Mouse (Mus musculus) megakaryocyte progenitor cell, adult 5-6 weeks (primary cell): Measurements from ENCODE around the gene Lpcat2. TPM values are rescaled to one million over a fixed set of nuclear protein-coding genes. Genes with fewer than 3 reads are reported as not detected.
A peak's percentile ranks its signal among the peaks of the same experiment; 100 is the strongest.
"Not testable (repeated sequence)": the region's sequence is repeated elsewhere in the genome, so short reads cannot be mapped to it uniquely, and the experiment has no call there.

ENCODE experiments used
- ATAC-seq: replicated peaks from 2 replicates; pipeline ENCODE4 v1.8.0; 2016; ENCODE audit warnings: mild to moderate bottlenecking, moderate TSS enrichment, inconsistent platforms; ENCODE audit not compliant: poor library complexity
- total RNA-seq, 2 experiments: library from RNA; stranded (forward) in 1 of 2; stranded (reverse) in 1 of 2; fragments of 157-497, 149-512 nt in 1 of 2; fragments of 200-1000 nt in 1 of 2; gene quantifications; 2 replicates each; pipeline versions ENCODE4 v1.2.3 to v1.2.4; 2015 to 2017

The Lpcat2 gene
- total RNA-seq, 2 experiments from 2014 or later, result 10.0 to 16.5 TPM

DNA sequence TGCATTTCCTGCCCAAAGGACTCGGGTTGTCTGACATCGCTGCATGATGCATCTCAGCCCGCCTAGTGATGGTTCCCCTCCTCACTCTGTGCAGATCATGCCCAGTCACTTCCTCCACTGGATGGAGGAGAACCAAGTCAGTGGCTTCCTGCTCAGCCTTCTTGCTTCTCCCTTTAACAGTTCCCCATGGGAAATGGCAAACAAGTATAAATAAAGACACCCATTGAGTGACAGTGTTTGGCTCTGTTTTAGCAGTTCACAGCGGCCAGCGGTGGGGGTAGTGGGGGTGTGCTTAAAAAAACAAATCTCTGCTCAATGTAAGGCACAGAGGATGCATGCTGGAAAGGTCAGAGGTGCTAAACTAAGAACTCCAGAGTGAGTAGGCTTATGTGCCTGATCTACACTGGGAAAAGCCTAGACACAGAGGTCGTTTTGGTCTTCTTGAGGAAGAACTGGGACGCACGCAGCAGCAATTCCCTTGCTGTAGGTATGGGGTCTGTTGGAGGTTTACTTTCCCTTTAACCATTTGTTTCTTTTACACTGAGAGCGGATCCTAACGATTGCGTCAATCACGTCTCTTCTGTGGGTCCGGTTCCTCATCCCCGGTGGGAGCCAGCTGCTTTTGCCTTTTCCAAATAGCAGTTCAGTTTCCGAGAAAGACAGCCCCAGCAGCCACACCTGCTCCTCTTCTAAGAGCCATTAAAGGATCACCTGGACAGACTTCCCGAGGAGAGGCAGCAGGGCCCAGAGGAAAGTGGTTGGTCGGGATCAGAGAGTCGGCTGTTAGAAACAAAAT is 1.8 kb upstream of the Lpcat2 start:
- peak; percentile 67 for ATAC-seq

DNA sequence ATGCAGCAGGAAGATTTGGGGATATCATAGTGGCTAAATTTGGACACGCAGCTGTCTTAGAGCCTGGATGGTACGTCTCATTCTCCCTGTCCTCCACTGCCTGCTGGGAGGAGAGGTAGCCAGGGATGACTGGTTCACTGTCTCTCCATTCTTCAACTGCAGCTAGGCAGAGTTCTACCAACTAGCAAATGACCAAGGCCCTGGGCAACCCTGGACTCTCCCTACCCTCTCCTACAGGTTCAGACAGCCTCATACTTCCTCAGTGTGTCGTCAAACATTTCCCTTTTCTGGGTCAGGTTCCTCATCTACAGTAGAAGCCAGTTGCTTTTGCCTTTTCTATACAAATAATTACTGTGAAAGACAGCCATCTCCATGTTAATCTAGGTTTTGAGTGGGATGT is 466 bp upstream of the Lpcat2 start:
- peak; percentile 49 for ATAC-seq

DNA sequence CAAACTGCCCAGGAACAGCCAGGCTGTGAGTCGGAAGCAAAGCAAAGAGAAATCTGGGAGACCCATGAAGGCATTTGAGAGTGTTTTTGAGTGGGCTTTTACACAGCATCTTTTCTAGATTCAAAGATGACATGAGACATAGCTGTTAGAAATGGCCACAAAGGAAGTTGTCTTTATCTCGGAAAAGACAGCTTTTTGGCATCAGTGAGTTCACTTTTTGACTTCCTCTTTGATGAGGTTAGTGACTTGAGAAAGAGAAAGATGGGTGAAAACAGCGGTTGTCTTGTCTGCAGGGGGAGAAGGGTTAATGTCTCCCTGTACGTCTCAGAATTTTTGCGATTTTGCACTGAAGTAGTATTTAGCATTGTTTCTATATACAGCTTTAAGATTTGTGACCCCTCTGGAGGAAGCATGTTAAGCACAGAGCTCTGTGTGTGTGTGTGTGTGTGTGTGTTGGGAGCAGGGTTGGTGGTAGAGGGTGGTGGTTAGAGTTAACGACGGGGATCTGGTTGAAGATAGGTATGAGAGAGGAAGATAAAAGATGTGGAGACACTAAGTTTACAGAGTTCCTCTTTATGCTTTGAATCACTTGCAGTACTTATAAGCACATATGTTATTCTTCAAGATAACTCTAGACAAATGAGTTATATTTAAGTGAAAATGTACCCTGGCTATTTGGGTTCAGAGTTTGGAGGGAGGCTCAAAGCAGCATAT is 1.3 kb downstream of the Lpcat2 start:
- peak; percentile 35 for ATAC-seq

DNA sequence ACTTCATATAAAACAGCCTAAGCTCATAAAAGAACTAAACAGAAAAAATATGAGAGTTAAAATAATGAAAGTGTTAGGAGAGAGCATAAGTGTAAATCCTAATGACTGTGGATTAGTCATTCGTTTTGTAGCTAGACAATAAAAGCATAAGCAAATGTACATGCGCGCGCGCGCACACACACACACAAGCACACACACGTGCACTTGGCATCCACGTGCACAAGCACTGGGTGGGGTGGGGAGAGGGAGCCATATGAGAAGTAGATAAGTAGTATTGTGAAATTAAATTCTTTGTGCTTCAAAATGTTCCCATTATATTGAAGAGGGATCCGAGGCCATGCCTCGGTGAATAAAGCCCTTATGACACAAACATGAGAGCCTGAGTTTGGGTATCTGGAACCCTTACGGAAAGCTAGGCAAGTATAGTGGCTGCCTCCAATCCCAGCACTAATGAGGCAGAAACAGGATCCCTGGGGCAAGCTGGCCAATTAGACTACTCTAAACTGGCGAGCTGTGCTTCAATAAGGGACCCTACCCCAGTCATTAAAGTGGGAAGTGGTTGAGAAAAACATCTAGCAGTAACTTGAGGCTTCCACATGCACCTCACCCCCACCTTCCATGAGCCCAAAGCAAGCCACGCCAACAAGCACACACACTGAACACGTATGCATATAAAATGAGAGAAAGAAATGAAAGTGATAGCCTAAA is 3.5 kb downstream of the Lpcat2 start:
- no peak for ATAC-seq

DNA sequence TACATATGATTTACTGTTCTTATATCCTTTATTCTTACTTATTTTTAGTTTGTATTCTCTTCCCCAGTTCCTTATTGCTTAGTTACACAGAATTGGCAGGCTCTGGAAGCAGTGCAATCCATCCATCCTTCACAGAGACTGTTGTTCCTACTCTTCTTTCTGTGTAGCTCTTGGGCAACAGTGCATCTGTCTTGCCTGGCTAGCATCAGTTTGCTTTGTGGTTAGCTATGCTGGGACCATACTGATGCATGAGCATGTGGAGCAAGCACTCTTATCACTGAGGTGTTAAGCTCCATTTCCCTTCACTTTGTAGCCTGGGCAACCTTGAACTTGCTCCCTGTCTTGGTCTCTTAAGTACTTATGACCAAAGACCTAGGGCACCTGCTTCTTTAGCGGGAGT is 6.8 kb downstream of the Lpcat2 start:
- peak; percentile 87 for ATAC-seq

DNA sequence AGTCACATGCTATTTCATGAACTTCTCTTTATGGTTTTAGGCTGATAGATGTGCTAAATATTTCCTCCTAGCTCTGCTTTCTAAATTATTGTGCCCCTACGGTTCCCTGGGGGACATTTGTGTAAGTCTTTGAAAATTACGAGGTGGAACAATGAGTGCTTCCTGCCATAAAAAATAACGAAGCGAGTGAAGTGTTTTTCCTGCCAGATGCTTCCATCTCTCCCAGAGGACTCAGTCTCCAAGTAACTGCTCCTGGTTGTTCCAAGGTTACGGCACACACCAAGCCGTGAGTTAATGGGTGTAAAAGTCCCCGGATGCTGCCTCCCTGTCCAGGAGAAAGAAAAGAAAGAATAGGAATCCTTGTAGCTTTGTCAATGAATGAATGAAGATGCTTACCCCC is 15.1 kb downstream of the Lpcat2 start:
- ATAC-seq, result no peak

DNA sequence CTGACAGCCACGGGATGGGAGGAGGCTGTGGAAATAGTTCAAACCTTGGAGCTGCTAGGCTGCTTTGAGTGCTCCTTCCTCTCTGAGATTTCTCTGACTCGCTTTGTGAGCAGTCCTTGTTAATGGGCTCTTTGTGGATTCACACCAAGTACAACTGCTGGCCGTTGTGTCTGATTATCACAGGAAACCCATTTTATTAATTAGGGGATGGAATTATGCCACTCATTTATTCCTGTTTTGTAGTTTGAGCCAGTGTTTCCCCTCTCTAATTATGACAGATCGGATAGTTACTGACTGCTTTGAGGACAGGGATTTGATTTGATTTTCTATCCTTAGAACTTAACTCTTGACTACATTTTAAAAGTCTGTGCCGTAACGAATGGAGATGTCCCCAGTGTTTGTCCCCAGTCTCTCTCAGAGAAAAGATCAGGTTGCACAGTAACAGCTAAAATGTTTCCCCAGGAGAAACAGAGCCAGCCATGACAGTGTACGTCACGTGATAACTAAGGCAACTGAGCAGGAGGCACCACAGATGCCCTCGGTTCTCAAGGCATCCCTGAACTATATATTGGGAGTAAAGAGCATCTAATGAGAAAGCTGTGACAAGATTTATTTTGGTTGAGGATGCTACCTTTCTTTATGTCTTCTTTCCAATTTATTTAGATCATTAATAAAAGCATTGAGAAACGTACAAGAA is 17.1 kb downstream of the Lpcat2 start:
- ATAC-seq, result no peak

DNA sequence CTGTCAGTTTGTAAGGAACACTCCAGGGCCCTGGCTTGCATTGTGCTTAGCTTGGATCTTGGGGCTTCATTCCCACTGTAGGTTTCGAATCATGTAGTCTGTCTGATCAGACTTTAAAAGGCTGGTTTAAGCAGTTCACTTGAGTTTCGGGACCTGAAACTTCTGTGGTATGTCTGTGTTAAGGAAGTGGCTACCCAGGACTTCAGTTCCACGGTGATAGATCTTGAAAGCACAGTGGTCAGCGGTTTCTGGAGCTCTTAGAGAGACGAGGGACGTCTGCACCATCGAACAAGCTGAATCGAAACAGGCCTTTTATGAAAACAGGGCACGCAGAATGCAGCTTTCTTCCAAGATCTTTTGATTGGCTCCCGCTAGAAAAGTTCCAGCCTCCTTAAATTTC is 20.7 kb downstream of the Lpcat2 start:
- ATAC-seq, result peak; percentile 97

DNA sequence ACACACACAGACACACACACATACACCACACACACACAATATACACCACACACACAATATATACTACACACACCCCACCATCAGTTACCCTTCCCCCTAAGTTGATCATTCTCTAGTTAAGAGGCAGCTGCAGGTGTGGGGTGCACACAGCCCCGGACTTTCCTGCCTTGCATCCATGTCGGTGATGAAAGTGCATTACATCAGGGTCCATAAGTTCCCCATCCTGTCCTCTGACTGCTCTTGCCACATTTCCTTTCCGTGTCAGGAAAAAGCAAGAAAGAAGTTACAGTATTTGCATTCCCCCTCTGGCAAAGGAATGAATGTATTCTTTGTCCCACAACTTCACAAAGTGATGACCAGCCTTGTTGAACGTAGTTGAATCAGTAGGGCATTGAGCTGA is 26.1 kb downstream of the Lpcat2 start:
- ATAC-seq, result peak; percentile 95

DNA sequence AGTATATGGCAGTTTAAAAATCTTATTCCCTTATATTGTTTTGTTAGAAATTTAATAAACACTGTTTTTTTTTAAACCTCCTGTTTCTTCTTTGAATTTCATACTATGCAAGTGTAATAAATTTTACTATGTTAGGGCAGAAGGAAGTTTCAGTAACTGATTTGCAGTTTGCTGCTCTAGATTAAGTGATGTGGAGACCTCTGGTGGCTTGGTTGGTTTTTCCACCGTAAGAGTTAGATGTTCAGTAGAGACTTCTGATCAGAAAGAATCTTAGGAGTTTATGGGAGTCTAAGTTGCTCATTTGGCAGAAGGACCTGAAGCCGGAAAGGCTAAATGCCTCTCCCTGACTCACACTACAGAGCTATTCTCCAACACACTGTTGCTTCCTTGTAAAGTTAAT is 28.6 kb downstream of the Lpcat2 start:
- no peak for ATAC-seq

DNA sequence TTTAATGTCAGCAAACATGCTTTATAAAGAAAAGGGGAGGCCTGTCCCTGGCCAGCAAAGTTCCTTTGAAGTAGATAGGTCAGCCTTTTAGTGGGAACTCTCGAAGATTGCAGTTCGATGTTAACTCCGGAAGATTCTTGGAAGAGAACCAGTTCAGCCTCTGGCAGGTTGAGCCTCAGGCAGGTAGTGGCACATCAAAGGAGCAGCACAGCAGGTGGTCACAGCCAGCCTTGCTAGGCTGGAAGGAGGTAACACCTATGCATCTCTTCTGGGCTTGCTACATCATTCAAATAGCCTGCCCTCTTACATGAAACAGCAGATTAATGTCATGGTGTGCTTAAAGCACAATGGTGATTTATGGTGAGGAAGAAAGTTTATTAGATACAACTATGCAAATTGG is 37.1 kb downstream of the Lpcat2 start:
- not testable (repeated sequence) for ATAC-seq

DNA sequence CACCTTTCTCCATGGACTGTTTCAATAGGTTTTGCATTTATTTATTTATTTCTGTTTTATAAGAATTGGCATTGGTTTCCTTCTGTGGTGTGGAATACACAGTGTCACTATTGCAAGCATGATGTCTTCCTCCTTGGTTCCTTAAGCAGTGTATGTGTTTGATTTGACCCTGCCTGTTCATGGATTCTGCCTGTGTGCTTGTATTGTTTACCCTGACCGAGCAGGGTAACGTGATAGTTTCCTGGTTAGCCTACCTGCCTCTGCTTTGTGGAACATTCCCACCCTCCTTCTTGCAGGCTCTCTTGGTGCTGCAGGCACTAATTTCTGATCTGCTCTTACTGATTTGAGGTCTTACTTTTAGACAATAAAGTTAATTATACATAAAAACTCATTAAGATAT is 38.7 kb downstream of the Lpcat2 start:
- no peak for ATAC-seq

DNA sequence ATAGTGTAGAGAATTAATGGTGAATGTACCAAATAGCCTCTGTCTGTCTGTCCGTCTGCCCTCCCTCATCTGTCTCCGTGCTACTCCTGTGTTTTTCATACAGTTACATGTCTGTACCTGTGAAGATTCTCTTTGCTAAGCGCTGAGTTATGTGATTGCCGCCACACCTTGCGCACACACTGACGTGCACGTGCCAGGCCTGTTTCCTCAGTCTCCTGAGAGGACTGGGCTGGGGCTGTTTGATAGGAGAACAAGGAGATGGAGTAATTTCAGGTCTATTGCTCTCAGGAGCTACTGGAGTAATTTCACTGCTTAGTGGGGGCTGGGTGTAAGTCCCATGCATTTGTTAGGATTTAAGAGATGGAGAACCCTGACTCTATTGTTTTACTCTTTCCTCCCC is 39.9 kb downstream of the Lpcat2 start:
- ATAC-seq, result no peak

DNA sequence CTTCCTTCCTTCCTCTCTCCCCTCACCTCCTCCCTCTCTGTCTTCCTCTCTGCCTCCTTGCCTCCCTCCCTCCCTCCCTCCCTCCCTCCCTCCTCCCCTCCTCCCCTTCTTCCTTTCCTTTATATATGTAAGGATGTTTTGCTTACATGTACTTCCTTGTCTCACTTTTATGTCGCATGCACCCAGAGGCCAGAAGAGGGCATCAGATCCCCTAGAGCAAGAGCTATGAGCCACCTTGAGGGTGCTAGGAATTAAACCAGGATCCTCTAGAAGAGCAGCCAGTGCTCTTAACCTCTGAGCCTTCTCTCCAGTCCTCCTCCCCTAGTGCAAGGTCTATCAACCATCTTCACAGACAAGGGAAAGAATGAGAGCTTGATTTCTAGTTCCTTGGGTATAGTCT is 40.9 kb downstream of the Lpcat2 start:
- no peak for ATAC-seq

DNA sequence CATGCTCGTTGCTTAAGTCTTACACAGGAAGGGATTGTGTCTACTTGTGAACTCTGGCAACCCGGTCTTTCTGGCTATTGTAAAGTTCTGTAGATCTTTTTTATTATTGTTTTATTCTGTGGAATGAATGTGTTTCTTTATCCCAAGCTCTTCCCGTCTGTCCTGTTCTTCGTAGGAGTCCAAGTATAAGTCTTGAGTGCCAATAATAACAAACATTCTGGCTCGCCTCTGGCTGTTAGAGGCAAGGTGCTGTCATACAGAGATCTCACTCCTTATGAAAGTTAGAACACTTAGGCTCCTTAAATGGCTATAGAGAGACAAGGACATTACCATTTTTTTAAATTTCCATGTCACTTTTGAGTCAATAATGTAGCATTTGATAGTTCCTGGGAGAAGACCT is 41.5 kb downstream of the Lpcat2 start:
- ATAC-seq, result no peak

DNA sequence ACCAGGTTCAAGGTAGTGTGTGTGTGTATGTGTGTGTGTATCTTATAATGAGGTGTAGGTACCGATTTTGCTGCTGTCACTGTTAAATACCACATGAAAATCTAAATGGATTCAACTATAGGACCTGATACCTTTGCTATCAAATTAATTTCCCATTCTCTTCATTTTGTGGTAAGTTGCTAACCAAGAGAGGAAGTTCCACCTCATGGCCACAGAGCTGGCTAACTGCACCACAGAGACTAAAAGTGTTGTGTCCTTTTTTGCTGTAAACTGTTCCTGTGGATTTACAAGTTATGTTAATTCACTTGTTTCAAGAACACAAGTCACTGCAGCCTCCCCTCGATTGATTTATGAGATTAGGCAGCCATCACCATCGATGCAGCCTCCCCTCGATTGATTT is 42.7 kb downstream of the Lpcat2 start:
- ATAC-seq, result peak; percentile 48; the same call in 1 of the 2 replicates

DNA sequence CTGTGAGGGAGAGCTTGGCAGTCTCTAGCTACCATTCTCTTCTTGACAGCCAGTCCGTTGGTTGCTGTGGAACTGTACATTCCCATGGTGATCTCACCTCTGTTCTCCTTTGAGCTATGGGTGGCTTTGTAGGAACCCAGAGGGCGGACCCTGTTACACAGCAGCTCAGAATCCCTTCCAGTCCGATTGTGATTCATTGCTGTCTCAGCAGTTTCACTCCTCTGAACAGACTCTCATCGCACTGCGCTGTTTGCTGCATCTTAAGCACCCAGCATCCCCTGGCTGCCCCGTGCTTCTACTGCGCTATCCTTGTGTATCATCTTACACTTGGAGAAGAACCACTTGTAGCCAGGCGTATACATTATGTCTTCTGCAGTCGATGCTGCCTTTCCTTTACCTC is 44.5 kb downstream of the Lpcat2 start:
- no peak for ATAC-seq

DNA sequence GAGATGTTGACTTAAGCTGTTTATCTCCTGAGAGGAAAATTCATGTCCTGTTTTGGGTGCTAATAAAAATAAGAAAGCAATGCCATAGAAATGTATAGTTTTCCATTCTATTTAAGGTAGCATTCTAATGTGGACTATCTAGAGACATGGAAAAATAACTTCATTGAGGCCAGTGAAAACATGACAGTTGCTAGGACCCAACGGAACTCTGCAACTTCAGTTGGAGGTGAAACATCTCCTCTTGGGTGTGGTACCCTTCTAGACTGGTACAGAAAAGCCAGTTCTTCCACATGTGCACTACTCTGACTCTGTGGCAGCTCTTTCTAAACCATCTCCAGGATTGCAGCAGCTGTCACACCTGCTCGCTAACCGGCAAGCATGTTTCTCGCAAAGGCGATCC is 46.0 kb downstream of the Lpcat2 start, which contains the start of gene Capns2:
Capns2 (plus strand) TSS at position 301 of the 400 bp plus-strand sequence.
- ATAC-seq, result no peak

DNA sequence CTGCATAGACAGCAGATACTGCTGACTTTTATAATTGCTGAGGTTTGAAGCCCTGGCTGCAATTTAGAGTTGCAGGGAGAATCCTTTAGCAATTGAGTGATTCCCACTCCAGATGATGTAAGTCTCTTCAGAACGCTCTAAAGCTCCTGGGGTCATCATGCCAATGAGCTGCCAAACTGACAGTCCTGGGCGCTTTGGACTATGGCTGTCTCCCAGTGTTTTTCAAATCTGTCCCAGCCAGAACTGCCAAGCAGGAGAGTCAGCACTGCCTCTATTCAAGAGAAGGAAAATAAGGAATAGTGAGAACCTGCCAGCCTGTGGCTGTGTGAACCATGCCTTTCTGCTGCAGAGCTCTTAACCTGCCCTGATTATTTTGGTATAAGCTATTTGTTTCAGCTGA is 47.8 kb downstream of the Lpcat2 start:
- ATAC-seq, result no peak

DNA sequence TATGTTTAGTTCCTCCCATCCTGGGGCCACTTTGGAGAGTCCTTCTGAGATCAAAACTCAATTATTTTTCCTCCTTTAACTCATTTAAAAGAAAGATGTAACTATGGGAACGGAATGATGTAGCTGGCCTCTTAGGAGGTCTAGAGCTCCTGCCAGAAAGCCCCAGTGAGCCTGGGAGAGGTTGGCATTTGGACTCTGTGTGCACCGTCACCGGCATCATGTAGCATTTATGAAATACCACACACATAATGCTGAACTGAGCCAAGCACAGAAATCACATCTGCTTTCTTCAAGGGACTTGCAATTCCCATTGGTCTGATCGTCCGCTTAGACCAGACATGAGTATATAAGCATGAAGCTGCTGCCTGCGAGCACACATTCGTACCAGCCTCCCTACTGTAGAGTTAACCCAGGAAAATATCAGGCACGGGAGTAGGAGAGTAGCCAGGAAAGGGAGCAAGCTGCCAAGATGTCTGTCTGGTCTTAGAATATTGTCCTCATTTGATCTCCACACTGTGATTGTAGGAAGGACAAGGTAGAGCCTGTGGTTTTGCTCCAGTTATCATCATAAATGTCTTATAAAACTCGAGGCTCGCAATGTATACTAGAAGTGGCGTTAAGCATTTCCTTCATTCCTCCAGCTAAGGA is 48.5 kb downstream of the Lpcat2 start:
- ATAC-seq, result no peak

DNA sequence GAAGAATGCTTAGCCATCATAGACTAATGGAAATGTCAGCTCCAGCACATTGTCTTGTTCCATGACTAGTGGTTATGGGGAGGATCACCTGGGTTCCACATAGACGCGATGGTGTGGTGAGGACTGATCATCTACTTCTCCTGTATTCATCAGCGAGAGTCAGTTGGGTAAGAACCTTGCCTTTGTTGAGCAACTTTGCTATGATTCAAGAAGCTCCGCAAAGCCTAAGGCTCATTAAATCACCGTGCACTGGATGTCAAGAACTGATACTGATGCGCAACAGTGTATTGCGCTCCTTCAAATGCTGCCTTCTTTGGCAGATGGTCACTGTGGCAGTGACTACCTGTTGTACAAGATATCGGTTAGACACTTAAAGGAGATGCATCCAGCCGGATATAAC is 51.4 kb downstream of the Lpcat2 start:
- ATAC-seq, result peak; percentile 68
